Mouse (Mus musculus): Measurements from ENCODE around the gene Fam129a. TPM values are rescaled to one million over a fixed set of nuclear protein-coding genes. Genes with fewer than 3 reads are reported as not detected.

Gene Fam129a
- polyA plus RNA-seq, 1 experiment from 2014 or later = 0.93 TPM

GRCm38 (mm10) chr1:151675684-151676083, 104.7 kb downstream of the Fam129a start:
- no peak overlapping the region for H3K27ac ChIP-seq (replicated peaks; ENCODE audit: low read depth, low read length)
- no peaks in the 10 kb centered on the region for H3K4me1 ChIP-seq (ENCODE audit: control insufficient read depth, insufficient read depth, low read length)

GRCm38 (mm10) chr1:151677185-151677809, 106.3 kb downstream of the Fam129a start:
- Histone ChIP-seq H3K4me2 (ENCODE audit: low read length) (no peak overlapping the region), H3K36me3 (ENCODE audit: control insufficient read depth, insufficient read depth, low read length) (no peaks in the 10 kb centered on the region), H3K4me3 (replicated peaks; ENCODE audit: low read depth, low read length) (no peak overlapping the region), H3K9ac (replicated peaks; ENCODE audit: low read length) (no peak overlapping the region), H3K27ac (replicated peaks; ENCODE audit: low read depth, low read length) (no peak overlapping the region), H3K9me3 (ENCODE audit: control insufficient read depth, low read length) (no peaks in the 10 kb centered on the region), H3K27me3 (ENCODE audit: control insufficient read depth, insufficient read depth, low read length) (no peaks in the 10 kb centered on the region), H3K4me1 (ENCODE audit: control insufficient read depth, insufficient read depth, low read length) (no peaks in the 10 kb centered on the region)
- no peak for ATAC-seq (ENCODE audit: low FRiP score, low TSS enrichment)
- no peak for DNase-seq
- WGBS = 63% methylated on average over 3 of the region's 4 CpGs

More at GRCm38 (mm10) chr1:151675684-151676083, 104.7 kb downstream of the Fam129a start:
- ATAC-seq (ENCODE audit: low FRiP score, low TSS enrichment) (no peak), DNase-seq (no peak)
- WGBS = 81% methylated on average over 5 of the region's 5 CpGs
- Histone ChIP-seq H3K9me3 (ENCODE audit: control insufficient read depth, low read length) (no peaks in the 10 kb centered on the region), H3K36me3 (ENCODE audit: control insufficient read depth, insufficient read depth, low read length) (no peaks in the 10 kb centered on the region), H3K9ac (replicated peaks; ENCODE audit: low read length) (no peak overlapping the region), H3K27me3 (ENCODE audit: control insufficient read depth, insufficient read depth, low read length) (no peaks in the 10 kb centered on the region), H3K4me2 (ENCODE audit: low read length) (no peak overlapping the region), H3K4me3 (replicated peaks; ENCODE audit: low read depth, low read length) (no peak overlapping the region)

DNA sequence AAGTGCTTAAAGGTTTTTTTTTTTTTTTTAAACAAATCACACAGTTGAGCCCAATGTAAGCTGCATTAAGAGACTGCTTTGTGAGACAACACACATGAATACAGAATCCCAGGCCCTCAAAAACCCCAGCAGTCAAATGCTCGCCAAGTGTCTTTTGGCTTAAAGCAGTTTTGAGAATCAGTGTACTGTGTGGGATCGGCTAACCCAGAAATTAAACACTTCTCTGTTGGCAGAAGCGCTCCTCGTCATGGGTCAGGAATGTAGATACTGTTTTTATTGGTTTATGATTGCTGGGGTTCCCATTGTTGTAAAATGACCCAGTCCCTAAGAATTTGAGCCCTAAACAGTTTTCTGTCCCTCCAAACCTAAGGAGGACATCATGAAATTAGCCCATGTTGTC, 107.0 kb downstream of the Fam129a start:
- ATAC-seq (ENCODE audit: low FRiP score, low TSS enrichment) = no peak
- H3K27me3 ChIP-seq (ENCODE audit: control insufficient read depth, insufficient read depth, low read length) = no peaks in the 10 kb centered on the region
- no peak overlapping the region for H3K9ac ChIP-seq (replicated peaks; ENCODE audit: low read length)
- no peak overlapping the region for H3K27ac ChIP-seq (replicated peaks; ENCODE audit: low read depth, low read length)
- H3K4me2 ChIP-seq (ENCODE audit: low read length) = no peak overlapping the region
- no peaks in the 10 kb centered on the region for H3K9me3 ChIP-seq (ENCODE audit: control insufficient read depth, low read length)
- WGBS = 79% methylated on average over 4 of the region's 4 CpGs
- no peak for DNase-seq
- H3K4me1 ChIP-seq (ENCODE audit: control insufficient read depth, insufficient read depth, low read length) = no peaks in the 10 kb centered on the region
- H3K4me3 ChIP-seq (replicated peaks; ENCODE audit: low read depth, low read length) = no peak overlapping the region
- H3K36me3 ChIP-seq (ENCODE audit: control insufficient read depth, insufficient read depth, low read length) = no peaks in the 10 kb centered on the region

- H3K9ac ChIP-seq (replicated peaks; ENCODE audit: low read length) = no peak overlapping the region
- H3K4me1 ChIP-seq (ENCODE audit: control insufficient read depth, insufficient read depth, low read length) = no peaks in the 10 kb centered on the region
- 91% methylated on average over 7 of the region's 7 CpGs for WGBS
- DNase-seq (no peak), ATAC-seq (ENCODE audit: low FRiP score, low TSS enrichment) (no peak)
- no peaks in the 10 kb centered on the region for H3K9me3 ChIP-seq (ENCODE audit: control insufficient read depth, low read length)
- H3K4me2 ChIP-seq (ENCODE audit: low read length) = no peak overlapping the region
- H3K27ac ChIP-seq (replicated peaks; ENCODE audit: low read depth, low read length) = no peak overlapping the region
- H3K36me3 ChIP-seq (ENCODE audit: control insufficient read depth, insufficient read depth, low read length) = no peaks in the 10 kb centered on the region
- no peak overlapping the region for H3K4me3 ChIP-seq (replicated peaks; ENCODE audit: low read depth, low read length)
- no peaks in the 10 kb centered on the region for H3K27me3 ChIP-seq (ENCODE audit: control insufficient read depth, insufficient read depth, low read length)
These were observed 108.2 kb downstream of the Fam129a start for GRCm38 (mm10) chr1:151679153-151679552.

DNA sequence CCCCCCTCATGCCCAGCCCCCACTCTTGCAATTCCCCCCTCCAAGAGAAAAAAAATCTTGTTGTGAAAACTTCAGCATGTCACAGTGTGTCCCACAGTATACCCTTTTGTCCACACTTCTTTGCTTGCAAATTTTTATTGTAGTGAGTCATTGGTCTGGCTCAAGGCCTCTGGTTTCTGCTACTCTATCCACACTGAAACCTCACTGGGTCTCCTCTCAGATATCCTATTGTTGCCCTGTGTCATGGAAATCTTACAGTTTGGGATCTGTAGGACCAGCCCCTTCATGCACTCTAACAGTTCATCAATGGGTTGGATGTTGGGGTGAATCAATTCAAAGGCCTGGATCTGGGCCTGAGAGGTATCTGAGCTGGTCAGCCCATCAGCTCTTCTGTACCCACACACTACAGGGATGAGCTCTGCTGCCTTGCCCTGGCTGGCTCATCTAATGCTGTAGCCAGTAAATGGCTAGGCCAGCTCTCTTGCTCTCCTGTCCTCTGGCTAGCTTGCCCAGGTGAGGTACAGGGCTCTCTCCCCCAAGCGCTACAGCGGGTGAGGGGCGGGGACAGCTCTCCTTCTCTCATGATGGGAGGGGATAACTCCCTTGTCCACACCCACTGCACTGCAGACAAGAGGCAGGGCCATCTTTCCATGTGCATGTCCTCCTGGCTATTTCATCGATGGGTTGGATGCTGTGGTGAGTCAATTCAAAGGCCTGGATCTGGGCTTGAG, 109.1 kb downstream of the Fam129a start:
- DNase-seq (no peak), ATAC-seq (ENCODE audit: low FRiP score, low TSS enrichment) (no peak)
- H3K9ac ChIP-seq (replicated peaks; ENCODE audit: low read length) = no peak overlapping the region

GRCm38 (mm10) chr1:151680971-151681370, 110.0 kb downstream of the Fam129a start:
- H3K9me3 ChIP-seq (ENCODE audit: control insufficient read depth, low read length) = no peaks in the 10 kb centered on the region
- no peaks in the 10 kb centered on the region for H3K36me3 ChIP-seq (ENCODE audit: control insufficient read depth, insufficient read depth, low read length)
- DNase-seq (peak; percentile 23), ATAC-seq (ENCODE audit: low FRiP score, low TSS enrichment) (no peak)
- H3K4me2 ChIP-seq (ENCODE audit: low read length) = no peak overlapping the region
- no peak overlapping the region for H3K27ac ChIP-seq (replicated peaks; ENCODE audit: low read depth, low read length)
- no peak overlapping the region for H3K9ac ChIP-seq (replicated peaks; ENCODE audit: low read length)
- H3K4me3 ChIP-seq (replicated peaks; ENCODE audit: low read depth, low read length) = no peak overlapping the region
- H3K4me1 ChIP-seq (ENCODE audit: control insufficient read depth, insufficient read depth, low read length) = peaks cover 6% of the 10 kb centered on the region; the same call in 1 of the 2 replicates
- H3K27me3 ChIP-seq (ENCODE audit: control insufficient read depth, insufficient read depth, low read length) = no peaks in the 10 kb centered on the region
- 74% methylated on average over 3 of the region's 3 CpGs for WGBS

More for the DNA sequence above, 109.1 kb downstream of the Fam129a start:
- H3K4me1 ChIP-seq (ENCODE audit: control insufficient read depth, insufficient read depth, low read length) = no peaks in the 10 kb centered on the region
- no peaks in the 10 kb centered on the region for H3K9me3 ChIP-seq (ENCODE audit: control insufficient read depth, low read length)
- no peaks in the 10 kb centered on the region for H3K27me3 ChIP-seq (ENCODE audit: control insufficient read depth, insufficient read depth, low read length)
- no peaks in the 10 kb centered on the region for H3K36me3 ChIP-seq (ENCODE audit: control insufficient read depth, insufficient read depth, low read length)
- WGBS = 83% methylated on average over 4 of the region's 4 CpGs
- H3K27ac ChIP-seq (replicated peaks; ENCODE audit: low read depth, low read length) = no peak overlapping the region
- no peak overlapping the region for H3K4me2 ChIP-seq (ENCODE audit: low read length)
- no peak overlapping the region for H3K4me3 ChIP-seq (replicated peaks; ENCODE audit: low read depth, low read length)

GRCm38 (mm10) chr1:151682896-151683295, 111.9 kb downstream of the Fam129a start:
- Histone ChIP-seq H3K36me3 (ENCODE audit: control insufficient read depth, insufficient read depth, low read length) (no peaks in the 10 kb centered on the region), H3K9me3 (ENCODE audit: control insufficient read depth, low read length) (no peaks in the 10 kb centered on the region), H3K9ac (replicated peaks; ENCODE audit: low read length) (no peak overlapping the region), H3K27ac (replicated peaks; ENCODE audit: low read depth, low read length) (no peak overlapping the region), H3K4me1 (ENCODE audit: control insufficient read depth, insufficient read depth, low read length) (peaks cover 7% of the 10 kb centered on the region; the same call in 1 of the 2 replicates), H3K4me2 (ENCODE audit: low read length) (no peak overlapping the region), H3K27me3 (ENCODE audit: control insufficient read depth, insufficient read depth, low read length) (no peaks in the 10 kb centered on the region), H3K4me3 (replicated peaks; ENCODE audit: low read depth, low read length) (no peak overlapping the region)
- 94% methylated on average over 6 of the region's 6 CpGs for WGBS
- no peak for DNase-seq
- no peak for ATAC-seq (ENCODE audit: low FRiP score, low TSS enrichment)

- WGBS = 81% methylated on average over 7 of the region's 7 CpGs
- Histone ChIP-seq H3K4me1 (ENCODE audit: control insufficient read depth, insufficient read depth, low read length) (peaks cover 7% of the 10 kb centered on the region; the same call in 1 of the 2 replicates), H3K36me3 (ENCODE audit: control insufficient read depth, insufficient read depth, low read length) (no peaks in the 10 kb centered on the region), H3K9me3 (ENCODE audit: control insufficient read depth, low read length) (no peaks in the 10 kb centered on the region), H3K9ac (replicated peaks; ENCODE audit: low read length) (no peak overlapping the region), H3K27ac (replicated peaks; ENCODE audit: low read depth, low read length) (no peak overlapping the region), H3K4me2 (ENCODE audit: low read length) (no peak overlapping the region), H3K4me3 (replicated peaks; ENCODE audit: low read depth, low read length) (no peak overlapping the region), H3K27me3 (ENCODE audit: control insufficient read depth, insufficient read depth, low read length) (no peaks in the 10 kb centered on the region)
- ATAC-seq (ENCODE audit: low FRiP score, low TSS enrichment) (no peak), DNase-seq (no peak)
These were observed 113.5 kb downstream of the Fam129a start for GRCm38 (mm10) chr1:151684451-151684892.

DNA sequence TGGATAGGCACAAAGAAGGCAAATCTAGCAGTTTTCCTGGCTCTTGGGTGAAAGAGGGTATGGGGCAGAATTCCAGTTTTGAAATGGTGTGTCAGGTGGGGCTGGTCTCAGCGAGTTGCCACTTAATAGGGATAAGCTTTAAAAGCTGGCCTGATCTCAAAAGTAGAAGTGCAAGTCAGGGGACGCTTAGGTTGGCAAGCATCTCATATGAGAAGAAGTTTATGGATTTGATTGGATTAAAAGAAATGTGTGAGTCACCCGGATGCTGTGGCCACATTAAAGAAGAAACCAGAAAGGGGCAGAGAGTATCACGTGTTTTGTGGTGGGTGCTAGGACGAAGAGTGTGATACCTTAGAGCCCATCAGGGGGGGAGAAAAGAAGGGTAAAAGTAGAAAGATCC, 114.0 kb downstream of the Fam129a start:
- no peak for DNase-seq
- 77% methylated on average over 5 of the region's 5 CpGs for WGBS
- no peaks in the 10 kb centered on the region for H3K27me3 ChIP-seq (ENCODE audit: control insufficient read depth, insufficient read depth, low read length)

More for the DNA sequence above, 114.0 kb downstream of the Fam129a start:
- no peak for ATAC-seq (ENCODE audit: low FRiP score, low TSS enrichment)
- Histone ChIP-seq H3K4me2 (ENCODE audit: low read length) (no peak overlapping the region), H3K9me3 (ENCODE audit: control insufficient read depth, low read length) (no peaks in the 10 kb centered on the region), H3K4me3 (replicated peaks; ENCODE audit: low read depth, low read length) (no peak overlapping the region), H3K9ac (replicated peaks; ENCODE audit: low read length) (no peak overlapping the region), H3K36me3 (ENCODE audit: control insufficient read depth, insufficient read depth, low read length) (no peaks in the 10 kb centered on the region), H3K4me1 (ENCODE audit: control insufficient read depth, insufficient read depth, low read length) (peaks cover 7% of the 10 kb centered on the region; the same call in 1 of the 2 replicates), H3K27ac (replicated peaks; ENCODE audit: low read depth, low read length) (no peak overlapping the region)

Data from midbrain, embryonic 14.5 days (tissue).